Mouse (Mus musculus) brain, embryonic 14.5 days (tissue): ENCODE results near the gene Dpep1.

Experiments
- CTCF ChIP-seq: fragments of 200-500 bp; IDR thresholded peaks from 2 replicates; pipeline ENCODE4 v1.5.1; 2012; ENCODE audit warnings: inconsistent platforms, mild to moderate bottlenecking, moderate library complexity, borderline replicate concordance; ENCODE audit not compliant: insufficient read depth, insufficient read length; ENCODE audit errors: extremely low read depth
- POLR2A ChIP-seq: fragments of 200-500 bp; IDR thresholded peaks from 2 replicates; pipeline ENCODE4 v1.6.1; 2012; ENCODE audit warnings: mild to moderate bottlenecking, inconsistent platforms, borderline replicate concordance; ENCODE audit not compliant: poor library complexity, insufficient read depth, insufficient read length, severe bottlenecking; ENCODE audit errors: extremely low read depth

GRCm38 (mm10) chr8:123199864-123200263 is 13.8 kb downstream of the Dpep1 start:
- TF ChIP-seq CTCF (no peak), POLR2A (no peak)
